Mouse (Mus musculus): ENCODE measurements around the gene Nfkbie.

DNA sequence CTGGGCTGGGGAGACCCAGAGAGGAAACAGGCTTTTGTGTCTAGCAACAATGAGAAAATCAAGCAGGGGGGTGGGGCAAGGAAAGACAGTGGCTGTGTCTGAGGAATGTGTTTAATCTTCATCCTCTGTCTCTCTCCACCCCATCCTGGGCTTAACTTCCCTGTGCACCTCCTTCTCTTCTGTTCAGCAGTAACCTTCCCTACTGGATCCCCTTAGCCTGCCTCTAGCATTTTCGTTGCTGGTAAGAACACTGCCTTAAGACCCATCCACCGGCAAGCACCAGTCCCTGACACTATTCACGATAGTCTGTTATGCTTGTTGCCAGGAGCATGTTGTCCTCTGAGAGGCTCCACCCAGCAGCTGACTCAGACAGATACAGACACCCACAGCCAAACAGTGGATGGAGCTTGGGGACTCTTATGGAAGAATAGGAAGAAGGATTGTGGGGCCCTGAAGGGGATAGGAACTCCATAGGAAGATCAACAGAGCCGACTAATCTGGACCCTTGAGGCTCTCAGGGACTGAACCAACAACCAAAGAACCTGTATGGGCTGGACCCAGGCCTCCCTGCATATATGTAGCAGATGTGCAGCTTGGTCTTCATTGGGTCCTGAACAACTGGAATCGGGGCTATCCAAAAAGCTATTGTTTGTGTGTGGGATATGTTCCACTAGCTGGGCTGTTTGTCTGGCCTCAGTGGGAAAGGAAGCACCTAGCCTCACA is 54.8 kb downstream of the Nfkbie start:
- TF ChIP-seq POLR2A (IDR thresholded peaks at IDR 0.05; ENCODE audit: low read depth, low read length) (no peak), MAFK (IDR thresholded peaks at IDR 0.05; ENCODE audit: insufficient replicate concordance, low read length) (no peak), GABPA (IDR thresholded peaks at IDR 0.05; ENCODE audit: insufficient replicate concordance, low read depth, low read length) (no peak), CTCF (conservative IDR thresholded peaks at IDR 0.05 in 1 of 2, IDR thresholded peaks at IDR 0.05 in 1 of 2; ENCODE audit: low read depth in 2 of 2, low read length in 2 of 2) (no peak), NRF1 (IDR thresholded peaks at IDR 0.05; ENCODE audit: low read depth, low read length) (no peak), UBTF (IDR thresholded peaks at IDR 0.05; ENCODE audit: low read depth, low read length) (no peak), EP300 (IDR thresholded peaks at IDR 0.05; ENCODE audit: low read length) (no peak), E2F4 (IDR thresholded peaks at IDR 0.05; ENCODE audit: insufficient replicate concordance, low read depth, low read length) (no peak)

Measured in CH12.LX (cell line).